Mouse (Mus musculus) embryo, embryonic 9.5 days (tissue): ENCODE results near the gene H2-Q10.

Experiments
- DNase-seq: peaks from one replicate; pipeline ENCODE4 v3.0.0-alpha.2; 2017; ENCODE audit errors: extremely low spot score

The H2-Q10 gene

GRCm38 (mm10) chr17:35514756-35515155 lies 44.9 kb downstream of the H2-Q10 start:
- DNase-seq = peak; percentile 59

- DNase-seq = peak; percentile 46
These were observed 46.2 kb downstream of the H2-Q10 start for GRCm38 (mm10) chr17:35515911-35516640.

- DNase-seq = peak; percentile 99
These were observed 47.0 kb downstream of the H2-Q10 start, which contains the start of the genes Tcf19 and Cchcr1 for GRCm38 (mm10) chr17:35516652-35517500. Tcf19 (minus strand) TSS chr17:35516824. Cchcr1 (plus strand) TSS chr17:35517100.

- no peak for DNase-seq
These were observed 47.6 kb downstream of the H2-Q10 start for GRCm38 (mm10) chr17:35517526-35517925.
